Mouse (Mus musculus) subcutaneous adipose tissue, adult 2 months (tissue): ENCODE results near the gene Olfr1325. TPM values are rescaled to one million over a fixed set of nuclear protein-coding genes. Genes with fewer than 3 reads are reported as not detected.

Source experiments
- polyA plus RNA-seq: library from polyadenylated mRNA; depleted of rRNA; stranded (reverse); fragments of >200 nt; gene quantifications from 2 replicates; pipeline ENCODE4 v1.2.3, GENCODE M21; 2012; ENCODE audit warnings: low replicate concordance; rRNA removed

The Olfr1325 gene
- polyA plus RNA-seq: not detected in 2 replicates

GRCm38 (mm10) chrX:74592379-74592778 is at the start of gene Olfr1325:
TSS of gene Olfr1325 (plus strand) at chrX:74592679.

DNA sequence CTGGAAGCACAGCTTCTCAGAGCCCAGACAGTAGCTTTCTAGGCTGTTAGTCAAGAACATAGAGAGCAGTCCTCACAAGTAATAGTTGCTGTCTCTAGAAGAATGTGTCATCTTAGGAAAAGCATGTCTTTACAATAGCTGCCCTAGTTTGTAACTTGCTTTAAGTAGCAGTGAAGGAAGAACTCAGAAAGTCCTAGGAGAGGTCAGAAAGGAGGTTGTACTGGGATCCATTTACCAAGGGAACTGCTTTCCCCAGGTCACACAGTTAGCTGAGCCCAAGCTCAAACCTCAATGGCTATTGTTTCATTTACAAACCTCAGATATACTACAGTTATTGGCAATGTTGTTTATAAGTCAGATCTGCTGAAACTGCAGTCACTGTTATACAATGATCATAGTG is 17.7 kb upstream of the Olfr1325 start, which contains the start of gene Olfr1326-ps1:
Gene Olfr1326-ps1, minus strand, starts transcription at position 101 of the 400 bp plus-strand sequence.

DNA sequence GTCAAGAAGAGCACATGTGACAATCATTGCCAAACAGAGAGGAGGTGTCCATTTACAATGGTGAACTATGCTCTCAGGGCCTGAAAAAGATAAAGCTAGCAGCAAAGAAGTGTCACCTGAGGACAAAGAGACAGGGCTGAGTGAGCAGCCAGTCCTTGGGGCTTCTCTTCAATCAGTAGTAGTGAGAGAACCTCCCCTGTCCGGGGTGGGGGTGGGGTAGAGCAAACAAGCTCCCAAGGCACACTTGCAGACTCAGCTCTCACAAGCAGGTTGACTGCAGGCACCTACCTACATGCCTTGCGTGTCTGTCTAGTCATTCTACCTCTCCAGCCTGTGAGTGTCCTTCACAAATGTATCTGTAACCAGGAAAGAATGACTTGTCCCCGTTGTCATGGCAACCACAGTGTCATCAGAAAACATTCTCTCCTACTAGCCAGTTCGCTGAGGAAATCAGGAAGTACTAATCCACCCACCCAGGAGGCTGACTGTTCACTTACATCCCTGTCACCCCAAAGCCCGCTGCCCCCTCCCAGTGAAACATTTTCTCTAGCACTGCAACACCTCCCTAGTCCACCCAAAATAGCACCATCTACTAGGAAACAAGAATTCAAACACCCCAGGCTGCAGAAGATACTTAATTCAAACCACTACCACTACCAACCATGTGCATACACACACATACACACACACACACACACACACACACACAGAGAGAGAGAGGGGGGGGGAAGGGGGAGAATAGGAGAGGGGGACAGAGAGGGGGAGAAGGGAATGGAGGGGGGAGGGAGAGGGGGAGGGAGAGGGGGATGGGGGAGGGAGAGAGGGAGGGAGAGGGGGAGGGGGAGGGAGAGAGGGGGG is 53.2 kb downstream of the Olfr1325 start, which contains the start of gene Gm5640:
Gene Gm5640, minus strand, starts transcription at position 170 of the 858 bp plus-strand sequence.

Other genes with a start within 250 kb of the Olfr1325 start
- 101 and 103 TPM in 2 replicates for gene Lage3, start 239.1 kb upstream of the Olfr1325 start, polyA plus RNA-seq
- 49.5 and 56.3 TPM in 2 replicates for gene Ubl4a, start 219.5 kb upstream of the Olfr1325 start, polyA plus RNA-seq
- 25.2 and 30.4 TPM in 2 replicates for gene Slc10a3, start 219.3 kb upstream of the Olfr1325 start, polyA plus RNA-seq
- gene Fam3a, start 199.4 kb upstream of the Olfr1325 start, polyA plus RNA-seq: 50.5 and 59.2 TPM in 2 replicates
- gene Ikbkg, start 199.4 kb upstream of the Olfr1325 start, polyA plus RNA-seq: 18.2 and 22.3 TPM in 2 replicates
- gene G6pdx, start 163.5 kb upstream of the Olfr1325 start, polyA plus RNA-seq: 199 and 317 TPM in 2 replicates
- not detected in 2 replicates for gene Gm6880, start 111.3 kb upstream of the Olfr1325 start, polyA plus RNA-seq
- gene Olfr1326-ps1, start 17.8 kb upstream of the Olfr1325 start, polyA plus RNA-seq: not detected in 2 replicates
- not detected in 2 replicates for gene Gm5640, start 53.0 kb downstream of the Olfr1325 start, polyA plus RNA-seq
- not detected in 2 replicates for gene Gm6890, start 148.2 kb downstream of the Olfr1325 start, polyA plus RNA-seq
- 0.04 and 0.08 TPM in 2 replicates for gene Gm5936, start 244.5 kb downstream of the Olfr1325 start, polyA plus RNA-seq